Mouse (Mus musculus) limb, embryonic 11.5 days (tissue): ENCODE results near the gene Mtfp1. TPM values are rescaled to one million over a fixed set of nuclear protein-coding genes. Genes with fewer than 3 reads are reported as not detected.

Experiments used
- ATAC-seq: fragments of 200-750 bp; cut with Nextera tagmentation; 2 replicates; pipeline ENCODE4 v1.8.0; 2017; ENCODE audit warnings: low read depth; ENCODE audit not compliant: insufficient number of reproducible peaks, low FRiP score, low TSS enrichment
- DNase-seq: peaks from one replicate; pipeline ENCODE4 v3.0.0-alpha.2; 2015; ENCODE audit warnings: low spot score
- H3K27ac ChIP-seq: fragments of 300-500 bp; sonication (generic); replicated peaks from 2 replicates; pipeline ENCODE4 v1.5.1; 2014; ENCODE audit warnings: low read depth, mild to moderate bottlenecking, low read length
- H3K27me3 ChIP-seq: fragments of 300-500 bp; sonication (generic); 2 replicates; pipeline ENCODE4 v1.6.1; 2014; ENCODE audit warnings: mild to moderate bottlenecking, low read length, mixed read lengths; ENCODE audit not compliant: control insufficient read depth, insufficient read depth
- H3K36me3 ChIP-seq: fragments of 300-500 bp; sonication (generic); 2 replicates; pipeline ENCODE4 v1.6.1; 2014; ENCODE audit warnings: mild to moderate bottlenecking, low read length, moderate library complexity, mixed read lengths; ENCODE audit not compliant: control insufficient read depth, insufficient read depth
- H3K4me1 ChIP-seq: fragments of 300-500 bp; sonication (generic); 2 replicates; pipeline ENCODE4 v1.6.1; 2014; ENCODE audit warnings: low read length, mixed read lengths; ENCODE audit not compliant: control insufficient read depth, insufficient read depth
- H3K4me2 ChIP-seq: fragments of 300-500 bp; sonication (generic); 2 replicates; pipeline ENCODE4 v1.6.1; 2014; ENCODE audit warnings: low read depth, mild to moderate bottlenecking, moderate library complexity; ENCODE audit not compliant: severe bottlenecking
- H3K4me3 ChIP-seq: fragments of 300-500 bp; sonication (generic); 2 replicates; pipeline ENCODE4 v1.5.1; 2014; ENCODE audit warnings: low read depth, low read length
- H3K9ac ChIP-seq: fragments of 300-500 bp; sonication (generic); 2 replicates; pipeline ENCODE4 v1.6.1; 2014; ENCODE audit warnings: mild to moderate bottlenecking, low read length
- H3K9me3 ChIP-seq: fragments of 300-500 bp; sonication (generic); 2 replicates; pipeline ENCODE4 v1.6.1; 2016; ENCODE audit warnings: low read length; ENCODE audit not compliant: control insufficient read depth
- WGBS: fragments of 180-500 bp; shearing (Covaris S2); extraction: QIAGEN DNeasy Blood & Tissue Kit; methylation state at CpG from one replicate; pipeline ENCODE4 v1.1.7; 2014; 5-methylcytosine and 5-hydroxymethylcytosine counted together
- polyA plus RNA-seq: library from polyadenylated mRNA; unstranded; fragments of >200 nt; fragmentation: Nextera tagmentation; extraction: Ambion mirVana; gene quantifications from 2 replicates; pipeline ENCODE4 v1.2.1, GENCODE M21; 2014

The Mtfp1 gene
- polyA plus RNA-seq, 1 experiment from 2014 or later: 10.9 TPM

DNA sequence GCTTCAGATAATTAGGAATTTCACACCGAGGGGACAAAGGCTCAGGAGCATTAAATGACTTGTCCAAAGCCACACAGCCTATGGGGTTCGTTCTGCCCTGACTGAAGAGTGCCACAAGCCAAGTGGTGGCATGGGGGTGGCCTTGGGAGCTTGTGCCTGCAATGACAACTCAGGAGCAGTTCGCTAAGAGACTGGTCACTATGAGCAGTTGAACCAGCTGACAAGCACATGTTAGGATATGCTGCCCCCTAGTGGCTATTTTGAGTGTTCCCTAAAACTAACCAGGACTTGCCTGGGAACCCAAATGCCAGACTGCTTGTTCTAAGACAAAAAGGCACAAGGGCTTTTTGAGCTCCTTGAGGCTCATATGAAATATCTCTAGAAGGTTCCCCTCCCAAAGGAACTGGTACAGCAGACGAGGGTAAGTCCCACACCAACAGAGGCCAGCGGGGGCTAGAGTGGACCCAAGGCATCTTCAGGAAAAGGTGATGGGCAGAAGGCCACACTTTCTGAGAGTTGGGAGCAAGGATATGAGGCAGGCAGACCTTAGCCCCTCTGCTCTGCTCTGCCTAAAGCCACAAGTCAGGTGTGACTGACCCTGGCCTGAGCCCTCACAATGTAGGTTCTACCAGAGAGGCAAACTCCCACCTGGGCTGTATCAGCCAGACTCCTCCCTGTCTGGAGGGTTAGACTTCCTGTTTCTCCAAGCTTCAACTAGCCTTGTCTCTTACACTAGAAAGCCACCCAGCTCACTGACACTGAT, 11.7 kb downstream of the Mtfp1 start:
- ATAC-seq (no peak), DNase-seq (peak; percentile 72)
- H3K9ac ChIP-seq: no peak overlapping the region
- 32% methylated on average over 5 of the region's 5 CpGs for WGBS
- H3K4me2 ChIP-seq: no peak overlapping the region
- no peak overlapping the region for H3K4me3 ChIP-seq
- H3K27me3 ChIP-seq: no peaks in the 10 kb centered on the region
- no peaks in the 10 kb centered on the region for H3K4me1 ChIP-seq
- H3K36me3 ChIP-seq: no peaks in the 10 kb centered on the region
- no peak overlapping the region for H3K27ac ChIP-seq
- no peaks in the 10 kb centered on the region for H3K9me3 ChIP-seq

DNA sequence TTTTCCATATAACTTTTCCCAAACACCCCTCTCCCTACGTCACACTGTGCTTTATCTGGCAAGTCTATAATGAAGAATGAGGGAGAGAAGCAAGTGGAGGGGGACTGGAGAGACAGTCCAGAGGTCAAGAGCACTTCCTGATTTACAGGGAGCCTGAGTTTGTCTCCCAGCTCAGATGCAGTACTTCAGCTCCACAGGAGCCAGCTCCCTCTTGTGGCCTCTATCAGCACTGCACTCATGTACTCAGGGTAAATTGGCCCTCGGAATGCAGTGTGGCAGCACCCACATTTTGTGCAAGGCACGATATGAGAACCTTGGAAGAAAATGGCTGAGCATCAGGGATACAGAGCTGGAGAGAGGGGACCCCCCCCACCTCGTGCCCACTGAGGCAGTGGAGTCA, 15.0 kb downstream of the Mtfp1 start:
- H3K4me1 ChIP-seq: no peaks in the 10 kb centered on the region
- H3K27ac ChIP-seq: no peak overlapping the region
- DNase-seq (peak; percentile 71), ATAC-seq (no peak)
- no peak overlapping the region for H3K4me3 ChIP-seq
- H3K27me3 ChIP-seq: no peaks in the 10 kb centered on the region
- H3K9me3 ChIP-seq: no peaks in the 10 kb centered on the region
- no peak overlapping the region for H3K4me2 ChIP-seq
- WGBS: 9% methylated on average over 4 of the region's 4 CpGs
- no peak overlapping the region for H3K9ac ChIP-seq
- H3K36me3 ChIP-seq: no peaks in the 10 kb centered on the region

- H3K27ac ChIP-seq: no peak overlapping the region
- WGBS: 85% methylated on average over 7 of the region's 7 CpGs
- no peak overlapping the region for H3K4me3 ChIP-seq
- no peaks in the 10 kb centered on the region for H3K9me3 ChIP-seq
- no peaks in the 10 kb centered on the region for H3K36me3 ChIP-seq
- no peaks in the 10 kb centered on the region for H3K4me1 ChIP-seq
- ATAC-seq (no peak), DNase-seq (no peak)
- no peak overlapping the region for H3K9ac ChIP-seq
- H3K27me3 ChIP-seq: no peaks in the 10 kb centered on the region
- H3K4me2 ChIP-seq: no peak overlapping the region
Measured at GRCm38 (mm10) chr11:4078267-4078933, 16.8 kb downstream of the Mtfp1 start.

- H3K27me3 ChIP-seq: no peaks in the 10 kb centered on the region
- WGBS: 15% methylated on average over 8 of the region's 8 CpGs
- no peaks in the 10 kb centered on the region for H3K4me1 ChIP-seq
- H3K4me2 ChIP-seq: no peak overlapping the region
- H3K9ac ChIP-seq: no peak overlapping the region
- no peak overlapping the region for H3K27ac ChIP-seq
- H3K9me3 ChIP-seq: no peaks in the 10 kb centered on the region
- H3K36me3 ChIP-seq: no peaks in the 10 kb centered on the region
- ATAC-seq (no peak), DNase-seq (peak; percentile 87)
- no peak overlapping the region for H3K4me3 ChIP-seq
Measured at GRCm38 (mm10) chr11:4076633-4077032, 18.6 kb downstream of the Mtfp1 start.

DNA sequence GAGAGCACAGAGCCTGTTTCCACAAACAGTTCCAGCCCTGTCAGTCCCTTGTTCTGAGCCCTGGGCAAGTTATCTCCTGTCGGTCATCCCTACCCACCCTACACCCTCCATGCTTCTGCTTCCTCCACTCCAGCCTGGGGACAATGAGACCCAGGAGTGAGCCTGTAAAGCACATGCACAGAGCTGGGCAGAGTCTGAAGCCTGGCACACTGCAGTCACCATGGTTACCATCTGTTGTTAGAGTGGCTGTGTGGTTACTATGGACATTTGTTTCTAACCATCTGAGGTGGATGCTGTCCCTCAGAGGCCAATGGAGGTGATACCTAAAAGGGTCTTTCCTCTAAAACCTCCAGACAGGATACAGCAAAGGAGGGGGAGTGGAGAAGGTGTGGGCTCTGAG, 25.6 kb downstream of the Mtfp1 start:
- Histone ChIP-seq H3K4me2 (no peak overlapping the region), H3K27me3 (no peaks in the 10 kb centered on the region), H3K9me3 (no peaks in the 10 kb centered on the region), H3K4me3 (no peak overlapping the region), H3K27ac (no peak overlapping the region), H3K36me3 (no peaks in the 10 kb centered on the region), H3K4me1 (no peaks in the 10 kb centered on the region), H3K9ac (no peak overlapping the region)
- ATAC-seq: no peak
- no peak for DNase-seq
- WGBS: 82% methylated on average over 1 of the region's 1 CpGs

GRCm38 (mm10) chr11:4064627-4065122, 30.6 kb downstream of the Mtfp1 start, which contains the start of gene Sec14l3:
Gene Sec14l3, plus strand, starts transcription at chr11:4064841.
- Histone ChIP-seq H3K27me3 (no peaks in the 10 kb centered on the region), H3K27ac (no peak within 1 kb of the TSS), H3K9me3 (no peaks in the 10 kb centered on the region), H3K4me3 (no peak within 1 kb of the TSS), H3K36me3 (no peaks in the 10 kb centered on the region), H3K4me1 (no peaks in the 10 kb centered on the region), H3K9ac (no peak within 1 kb of the TSS), H3K4me2 (no peak within 1 kb of the TSS)
- no peak for DNase-seq
- 60% methylated on average over 5 of the region's 5 CpGs for WGBS
- no peak for ATAC-seq

- H3K27me3 ChIP-seq: no peaks in the 10 kb centered on the region
- no peak overlapping the region for H3K4me3 ChIP-seq
- H3K9ac ChIP-seq: no peak overlapping the region
- no peak overlapping the region for H3K27ac ChIP-seq
- H3K9me3 ChIP-seq: no peaks in the 10 kb centered on the region
- no peak overlapping the region for H3K4me2 ChIP-seq
- H3K4me1 ChIP-seq: no peaks in the 10 kb centered on the region
- no peaks in the 10 kb centered on the region for H3K36me3 ChIP-seq
- 52% methylated on average over 6 of the region's 6 CpGs for WGBS
- ATAC-seq (no peak), DNase-seq (no peak)
Measured at GRCm38 (mm10) chr11:4062981-4063380, 32.3 kb downstream of the Mtfp1 start.

DNA sequence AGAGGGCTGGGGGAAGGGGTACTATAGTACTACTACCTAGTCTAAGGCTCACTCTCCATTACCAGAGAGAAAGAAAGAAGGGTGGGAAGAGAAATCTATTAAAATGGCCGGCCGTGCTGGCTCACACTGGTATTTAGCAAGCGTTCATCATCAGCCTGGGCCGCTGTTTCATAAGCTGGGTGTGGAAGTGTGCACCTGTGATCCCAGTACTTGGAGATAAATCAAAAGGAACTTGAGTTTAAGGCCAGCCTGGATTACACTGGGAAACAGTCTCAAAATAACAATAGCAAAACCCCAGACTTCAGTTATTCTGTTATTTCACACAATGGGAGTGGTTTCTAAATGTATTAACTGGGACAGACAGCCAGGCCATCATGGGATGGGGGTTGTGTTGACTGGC, 32.7 kb downstream of the Mtfp1 start:
- H3K4me2 ChIP-seq: no peak overlapping the region
- WGBS: 85% methylated on average over 4 of the region's 4 CpGs
- H3K36me3 ChIP-seq: no peaks in the 10 kb centered on the region
- H3K4me3 ChIP-seq: no peak overlapping the region
- H3K27ac ChIP-seq: no peak overlapping the region
- H3K9ac ChIP-seq: no peak overlapping the region
- no peak for DNase-seq
- H3K4me1 ChIP-seq: no peaks in the 10 kb centered on the region
- no peaks in the 10 kb centered on the region for H3K9me3 ChIP-seq
- no peaks in the 10 kb centered on the region for H3K27me3 ChIP-seq
- no peak for ATAC-seq
